Mouse (Mus musculus) inflammation-experienced regulatory T-cells, adult 6 months (primary cell): Measurements from ENCODE around the gene 4931417E11Rik. TPM values are rescaled to one million over a fixed set of nuclear protein-coding genes. Genes with fewer than 3 reads are reported as not detected.

Experiments
- ATAC-seq: one replicate; pipeline ENCODE4 v1.8.0; 2017
- polyA plus RNA-seq, 3 experiments: library from polyadenylated mRNA; unstranded; fragments of 100-300 nt; shearing (Covaris generic); gene quantifications; one replicate each; pipeline ENCODE4 v1.2.1; 2017

Gene 4931417E11Rik
- not detected for polyA plus RNA-seq

DNA sequence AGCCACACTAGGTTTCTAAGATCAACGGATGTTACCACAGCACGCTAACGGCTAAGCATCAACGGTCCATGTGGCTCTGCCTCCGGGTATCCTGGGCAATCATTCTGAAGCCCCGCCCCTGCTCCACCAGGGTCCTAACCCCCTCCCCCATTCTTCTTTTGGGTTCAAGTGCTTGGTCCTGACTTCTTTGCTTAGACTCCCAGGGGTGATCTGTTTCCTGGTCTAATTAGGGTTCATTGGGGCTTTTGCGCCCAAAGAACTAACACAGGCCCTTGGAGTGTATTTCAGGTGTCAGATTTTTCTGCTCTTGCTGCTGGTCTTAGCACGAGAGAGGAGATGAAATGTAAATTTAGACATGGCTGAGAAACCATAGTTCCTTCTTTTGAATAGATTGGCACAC lies at the start of gene 4931417E11Rik:
4931417E11Rik (minus strand) TSS at position 101 of the 400 bp plus-strand sequence.
- ATAC-seq, result no peak

DNA sequence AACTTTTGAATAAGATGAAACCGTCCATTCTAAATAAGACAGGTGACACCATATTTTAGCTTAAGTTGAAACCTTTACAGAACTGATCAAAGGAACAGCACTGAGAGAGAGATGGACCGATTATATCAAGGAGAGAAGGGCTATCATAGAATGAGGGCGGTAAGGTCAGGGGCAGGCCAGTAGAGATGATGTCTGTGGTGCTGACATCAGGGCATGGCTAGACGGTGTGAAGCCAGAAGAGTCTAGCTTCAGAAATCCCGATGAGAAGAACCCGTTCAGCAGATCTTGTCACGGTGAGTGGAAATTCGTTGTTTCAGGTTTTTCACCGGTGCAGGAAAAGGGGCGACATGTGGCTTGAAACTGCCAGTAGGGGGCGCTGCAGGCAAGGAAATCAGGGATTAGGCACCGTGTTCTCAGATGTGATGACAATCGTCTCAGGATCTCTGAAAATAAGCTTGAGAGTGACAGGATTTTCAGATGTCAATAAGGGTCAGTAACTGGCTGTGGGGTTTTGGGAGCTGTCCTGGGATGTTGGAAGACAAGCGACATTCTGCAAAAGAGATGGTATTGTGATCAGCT lies 48.4 kb upstream of the 4931417E11Rik start:
- ATAC-seq, result no peak

DNA sequence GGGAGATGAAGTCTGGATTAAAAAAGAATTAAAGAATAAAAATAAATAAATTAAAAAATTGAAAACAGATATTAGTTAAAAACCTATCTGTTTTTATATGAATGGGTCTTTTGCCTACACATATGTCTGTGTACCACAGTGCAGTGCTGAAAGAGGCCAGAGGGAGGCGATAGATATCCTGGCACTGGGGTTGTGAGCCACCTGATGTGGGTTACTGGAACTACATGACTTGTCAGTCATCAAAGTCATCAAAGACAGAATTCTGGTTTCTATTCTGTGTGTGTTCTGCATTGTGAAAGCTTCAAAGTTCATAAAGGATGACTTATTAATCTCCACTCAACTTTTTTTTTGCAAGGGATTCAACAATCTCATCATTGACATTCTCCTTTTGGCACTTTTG lies 43.4 kb upstream of the 4931417E11Rik start:
- ATAC-seq, result no peak

DNA sequence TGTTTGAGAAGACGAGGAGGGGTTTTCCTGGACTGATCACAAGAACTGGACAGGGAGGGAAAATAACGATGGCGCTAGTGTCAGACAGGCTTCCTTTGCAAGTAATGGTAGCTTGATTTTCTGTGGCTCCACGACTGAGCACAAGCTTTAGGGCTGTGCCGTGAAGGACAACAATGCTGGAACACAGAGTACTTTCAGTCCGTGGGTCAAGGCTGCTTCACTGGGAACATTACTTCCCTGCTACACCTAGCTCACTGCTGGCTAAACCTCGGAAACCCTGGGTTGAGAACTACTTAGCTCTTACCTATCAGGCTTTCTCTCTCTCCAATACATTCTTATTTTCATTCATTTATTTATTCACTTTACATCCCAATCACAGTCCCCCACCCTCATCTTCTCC lies 30.2 kb upstream of the 4931417E11Rik start:
- no peak for ATAC-seq

DNA sequence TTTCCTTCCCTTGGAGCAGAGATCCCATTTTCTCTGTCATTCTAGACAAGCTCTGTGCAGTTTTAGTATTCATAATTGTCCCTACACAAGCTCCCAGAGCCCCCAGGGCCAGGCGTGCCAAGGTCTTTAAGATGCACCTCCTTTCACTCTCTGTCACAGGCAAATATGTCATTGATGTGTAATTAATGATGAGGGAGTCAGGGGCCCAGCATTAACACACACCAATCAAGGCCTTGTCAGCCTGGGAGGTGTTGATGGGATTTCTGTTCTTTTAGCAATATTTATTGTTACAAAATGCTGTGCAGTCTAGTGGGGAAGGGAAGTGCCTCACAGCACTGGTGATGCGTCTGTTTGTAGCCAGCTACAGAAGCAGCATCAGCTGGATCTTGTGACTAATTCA lies 27.9 kb upstream of the 4931417E11Rik start:
- no peak for ATAC-seq

DNA sequence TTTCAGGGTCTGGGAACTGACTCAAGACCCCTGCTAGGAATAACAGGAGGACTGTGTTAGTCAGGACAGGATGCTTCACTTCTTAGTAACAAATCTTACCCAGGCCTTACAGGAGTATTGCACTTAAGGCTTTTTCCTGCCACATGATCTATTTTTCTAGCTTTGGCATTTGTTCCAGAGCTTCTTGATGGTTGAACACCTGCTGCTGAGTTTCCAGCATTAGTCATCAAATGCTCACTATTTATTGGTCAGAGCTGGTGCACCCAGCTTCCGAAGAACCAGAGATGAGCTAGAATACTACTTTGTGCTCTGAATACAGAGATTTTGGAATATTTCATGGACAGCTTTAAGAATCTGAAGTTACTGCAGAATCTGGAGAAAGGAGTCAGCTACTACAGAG lies 21.1 kb upstream of the 4931417E11Rik start:
- ATAC-seq, result no peak

DNA sequence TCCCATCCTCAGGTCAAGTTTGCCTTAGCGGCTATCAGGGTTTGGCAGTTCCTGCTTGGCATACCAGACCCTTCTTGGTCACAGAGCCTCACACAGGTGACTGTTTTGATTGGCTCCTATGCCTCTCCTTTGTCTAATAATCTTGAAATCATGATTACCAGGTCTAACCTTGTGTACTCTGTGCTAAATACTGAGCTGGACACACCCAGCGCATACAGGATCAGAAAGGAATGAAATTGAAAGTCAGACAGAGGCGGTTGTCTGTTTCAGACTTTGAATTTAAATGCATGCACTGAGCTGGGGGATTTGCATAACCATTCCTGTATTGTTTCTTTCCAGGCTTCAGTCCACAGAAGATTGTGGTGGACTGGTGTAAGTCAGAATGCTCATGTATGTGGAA lies 16.1 kb upstream of the 4931417E11Rik start:
- ATAC-seq, result no peak

DNA sequence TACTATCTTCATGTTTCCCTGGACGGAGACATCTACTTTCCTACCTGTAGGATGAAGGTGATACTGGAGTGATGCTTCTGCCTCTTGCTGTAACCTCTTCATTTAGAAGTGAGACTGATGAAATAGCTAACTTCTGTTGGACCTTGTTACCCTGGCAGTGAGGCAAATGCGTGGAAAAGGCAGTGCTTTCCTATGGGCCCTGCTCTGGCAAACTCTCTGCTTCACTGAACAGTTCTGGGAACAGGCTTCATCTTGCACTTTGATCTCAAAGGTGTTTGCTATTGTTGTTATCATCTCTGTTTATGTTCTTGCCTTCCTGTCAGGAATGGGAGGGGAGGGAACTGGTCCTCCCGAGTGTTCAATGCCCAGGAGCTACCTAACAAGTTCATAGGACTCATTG lies 3.4 kb downstream of the 4931417E11Rik start:
- no peak for ATAC-seq

DNA sequence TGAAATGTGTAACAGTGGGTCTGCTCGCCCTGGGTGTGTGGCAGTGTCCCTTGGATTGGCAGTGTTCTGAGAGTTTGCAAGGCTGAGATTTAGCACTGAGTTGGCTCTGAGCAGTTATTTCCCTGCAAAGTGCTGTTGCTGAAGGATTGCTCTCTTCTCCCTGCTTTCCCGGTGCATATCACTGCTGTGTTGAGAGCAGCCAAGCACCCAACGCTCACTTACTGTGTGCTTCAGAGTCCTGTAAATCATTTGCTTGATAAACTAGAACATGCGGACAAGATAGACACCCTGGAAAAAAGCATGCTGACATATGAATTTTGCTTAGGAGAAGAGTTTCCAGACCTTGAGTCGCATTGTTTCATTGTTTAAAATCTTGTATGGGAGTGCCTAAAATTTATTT lies 6.9 kb downstream of the 4931417E11Rik start:
- ATAC-seq, result no peak

DNA sequence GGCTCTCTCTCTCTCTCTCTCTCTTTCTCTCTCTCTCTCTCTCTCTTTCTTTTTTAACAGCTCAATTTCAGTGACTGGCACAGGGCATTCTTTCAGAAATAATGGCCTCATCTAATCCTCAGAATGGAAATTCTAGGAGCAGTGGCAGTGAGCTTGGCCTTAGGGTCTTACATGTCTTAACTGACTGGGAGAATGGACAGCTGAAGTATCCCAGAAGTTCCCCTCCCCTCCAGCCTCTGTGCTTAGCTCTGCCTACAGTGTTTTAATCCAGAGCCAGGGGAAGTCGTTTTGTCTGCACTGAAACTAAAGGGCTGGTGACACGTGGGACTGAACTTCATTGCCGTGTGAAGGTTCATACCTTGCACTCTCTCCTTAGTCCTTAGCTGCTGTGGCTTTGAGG lies 35.6 kb downstream of the 4931417E11Rik start:
- ATAC-seq, result no peak

DNA sequence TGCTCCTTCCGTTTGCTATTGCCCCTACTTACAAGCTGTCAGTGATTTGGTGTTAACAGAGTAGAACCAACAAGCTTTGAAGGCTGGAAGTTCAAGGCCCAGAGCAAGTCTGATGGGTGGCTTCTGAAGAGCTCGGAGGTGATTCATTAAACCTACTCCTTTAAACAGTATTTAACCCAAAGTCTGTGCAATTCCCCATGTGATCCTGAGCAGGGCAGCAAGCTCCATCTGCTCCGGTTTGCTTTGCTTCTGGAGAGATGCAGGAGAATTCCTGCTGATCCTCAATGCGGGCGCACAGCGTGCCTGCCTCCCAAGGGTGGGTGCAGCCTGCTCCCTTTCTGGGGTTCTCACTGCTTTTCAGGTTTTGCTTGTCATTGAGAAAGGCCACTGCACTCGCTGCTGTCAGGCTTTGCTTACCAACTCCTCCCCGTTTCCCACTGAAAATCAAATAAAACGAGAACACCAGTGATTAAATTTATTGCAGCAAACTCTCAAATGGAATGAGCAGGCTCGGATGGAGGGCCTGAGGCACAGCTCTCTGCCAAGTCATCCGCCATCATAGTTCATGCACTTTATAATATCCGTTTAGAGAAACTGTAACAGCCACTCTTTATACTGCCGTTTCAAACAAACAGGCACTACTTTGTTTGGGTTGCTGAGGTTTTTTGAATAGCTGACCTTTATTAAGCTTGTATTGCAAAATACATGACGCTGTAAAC lies 40.7 kb downstream of the 4931417E11Rik start:
- no peak for ATAC-seq

DNA sequence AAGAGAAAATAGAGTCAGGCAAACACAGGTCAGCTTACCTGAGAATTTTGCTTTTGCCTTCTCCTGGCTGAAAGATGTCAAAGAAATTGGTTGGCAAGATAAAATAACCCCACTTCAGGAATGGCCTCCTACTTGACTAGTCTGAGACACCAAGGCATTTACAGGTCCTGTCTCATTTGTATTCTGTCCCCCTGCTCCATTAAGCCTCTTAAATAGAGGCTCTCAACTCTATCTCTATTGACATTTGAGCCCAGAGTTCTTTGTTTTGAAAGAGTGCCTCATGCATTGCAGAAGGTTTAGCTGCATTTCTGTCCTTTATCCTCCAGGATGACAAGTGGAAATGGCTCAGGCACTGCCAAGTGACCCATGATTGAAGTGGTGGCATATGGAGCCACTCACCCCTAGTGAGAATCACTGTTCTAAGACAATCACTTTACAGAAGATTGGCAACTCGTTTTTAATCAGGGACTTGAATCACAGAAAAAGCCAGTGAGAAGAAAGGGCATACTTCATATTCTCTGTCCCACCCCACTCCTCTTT lies 42.1 kb downstream of the 4931417E11Rik start:
- ATAC-seq, result no peak

Other genes starting within 250 kb of the 4931417E11Rik start
- under 1 TPM in 1 of 3 experiments, not detected in 2; 0.05 TPM for gene Dnah6, start 248.0 kb downstream of the 4931417E11Rik start, polyA plus RNA-seq
- gene Suclg1, start 221.3 kb downstream of the 4931417E11Rik start, polyA plus RNA-seq, result 100 to 1,000 TPM; 115 to 129 (median 128) TPM